Mouse (Mus musculus): ENCODE measurements around the gene Cenpc1. TPM values are rescaled to one million over a fixed set of nuclear protein-coding genes. Genes with fewer than 3 reads are reported as not detected.

Gene Cenpc1
- polyA plus RNA-seq, 1 experiment from 2014 or later, result 39.9 TPM

GRCm38 (mm10) chr5:85986734-85987515 lies 78.5 kb downstream of the Cenpc1 start:
- no peak overlapping the region for H3K4me3 ChIP-seq (replicated peaks; ENCODE audit: low read depth, low read length)
- DNase-seq (no peak), ATAC-seq (ENCODE audit: low FRiP score, low TSS enrichment) (no peak)
- no peaks in the 10 kb centered on the region for H3K36me3 ChIP-seq (ENCODE audit: control insufficient read depth, insufficient read depth, low read length)
- H3K27me3 ChIP-seq (ENCODE audit: control insufficient read depth, insufficient read depth, low read length), result no peaks in the 10 kb centered on the region
- H3K9me3 ChIP-seq (ENCODE audit: control insufficient read depth, low read length), result no peaks in the 10 kb centered on the region
- no peaks in the 10 kb centered on the region for H3K4me1 ChIP-seq (ENCODE audit: control insufficient read depth, insufficient read depth, low read length)
- no peak overlapping the region for H3K4me2 ChIP-seq (ENCODE audit: low read length)
- no peak overlapping the region for H3K9ac ChIP-seq (replicated peaks; ENCODE audit: low read length)
- no peak overlapping the region for H3K27ac ChIP-seq (replicated peaks; ENCODE audit: low read depth, low read length)
- 87% methylated on average over 4 of the region's 4 CpGs for WGBS

DNA sequence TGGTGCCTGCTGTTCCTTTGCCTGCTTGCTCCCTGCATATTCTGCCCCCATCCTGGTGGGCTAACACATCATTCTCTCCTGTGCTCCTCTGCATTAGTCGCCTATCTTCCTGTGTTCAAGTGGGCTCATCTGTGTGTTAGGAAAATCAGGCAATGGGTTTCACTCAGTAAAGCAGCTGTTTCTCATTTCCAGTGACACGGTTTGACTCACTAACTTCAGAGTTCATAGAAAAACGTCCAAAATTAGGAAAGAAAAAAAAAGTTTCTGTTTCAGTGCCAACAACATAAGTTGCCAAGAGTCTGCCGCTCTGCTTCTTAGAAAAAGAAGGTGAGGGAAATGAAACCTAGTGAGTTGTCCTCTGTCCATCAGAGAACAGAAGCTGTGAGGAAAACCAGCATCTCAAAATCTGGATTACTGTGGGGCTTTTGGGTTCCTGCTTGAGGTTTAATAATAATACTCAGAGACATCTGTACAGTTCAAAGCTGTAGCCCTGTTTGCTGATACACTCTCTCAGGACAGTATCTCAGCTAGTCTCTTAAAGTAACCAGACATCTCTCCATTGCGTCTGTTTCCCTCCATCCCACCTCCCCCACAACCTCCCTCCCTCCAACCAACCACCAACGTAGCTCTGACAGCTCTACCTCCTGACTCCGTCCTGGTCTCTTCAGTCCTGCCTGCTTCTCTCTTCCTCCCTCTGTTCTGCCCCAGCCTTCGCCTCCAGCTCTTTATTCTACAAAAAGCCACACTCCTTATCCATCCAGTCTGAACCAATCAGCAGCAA lies 87.5 kb downstream of the Cenpc1 start:
- Histone ChIP-seq H3K27ac (replicated peaks; ENCODE audit: low read depth, low read length) (no peak overlapping the region), H3K4me1 (ENCODE audit: control insufficient read depth, insufficient read depth, low read length) (no peaks in the 10 kb centered on the region), H3K27me3 (ENCODE audit: control insufficient read depth, insufficient read depth, low read length) (no peaks in the 10 kb centered on the region), H3K36me3 (ENCODE audit: control insufficient read depth, insufficient read depth, low read length) (no peaks in the 10 kb centered on the region), H3K4me2 (ENCODE audit: low read length) (no peak overlapping the region), H3K9me3 (ENCODE audit: control insufficient read depth, low read length) (no peaks in the 10 kb centered on the region), H3K9ac (replicated peaks; ENCODE audit: low read length) (no peak overlapping the region), H3K4me3 (replicated peaks; ENCODE audit: low read depth, low read length) (no peak overlapping the region)
- WGBS, result 76% methylated on average over 8 of the region's 8 CpGs
- ATAC-seq (ENCODE audit: low FRiP score, low TSS enrichment) (no peak), DNase-seq (no peak)

GRCm38 (mm10) chr5:85962791-85963190 lies 102.6 kb downstream of the Cenpc1 start:
- Histone ChIP-seq H3K4me1 (ENCODE audit: control insufficient read depth, insufficient read depth, low read length) (no peaks in the 10 kb centered on the region), H3K4me2 (ENCODE audit: low read length) (no peak overlapping the region), H3K27me3 (ENCODE audit: control insufficient read depth, insufficient read depth, low read length) (no peaks in the 10 kb centered on the region), H3K9ac (replicated peaks; ENCODE audit: low read length) (no peak overlapping the region), H3K9me3 (ENCODE audit: control insufficient read depth, low read length) (no peaks in the 10 kb centered on the region), H3K27ac (replicated peaks; ENCODE audit: low read depth, low read length) (no peak overlapping the region), H3K4me3 (replicated peaks; ENCODE audit: low read depth, low read length) (no peak overlapping the region), H3K36me3 (ENCODE audit: control insufficient read depth, insufficient read depth, low read length) (no peaks in the 10 kb centered on the region)
- no peak for DNase-seq
- ATAC-seq (ENCODE audit: low FRiP score, low TSS enrichment), result no peak
- WGBS, result 79% methylated on average over 7 of the region's 7 CpGs

Other genes with a start within 250 kb of the Cenpc1 start
- 0.32 and 0.51 TPM in 2 replicates for gene Stap1, start 6.2 kb upstream of the Cenpc1 start, polyA plus RNA-seq (2014; fragmentation: Nextera tagmentation; extraction: Ambion mirVana)
- 17.1 and 20.2 TPM in 2 replicates for gene Uba6, start 107.2 kb upstream of the Cenpc1 start, polyA plus RNA-seq (2014; fragmentation: Nextera tagmentation; extraction: Ambion mirVana)
- not detected in 2 replicates for gene Gnrhr, start 132.3 kb upstream of the Cenpc1 start, polyA plus RNA-seq (2014; fragmentation: Nextera tagmentation; extraction: Ambion mirVana)
- gene Tmprss11c, start 223.7 kb upstream of the Cenpc1 start, polyA plus RNA-seq (2014; fragmentation: Nextera tagmentation; extraction: Ambion mirVana), result not detected in 2 replicates

Measured in midbrain, embryonic 14.5 days (tissue).